Mouse (Mus musculus) G1E (cell line): ENCODE data around the gene Sema4a.

Source experiments
- CTCF ChIP-seq: IDR thresholded peaks from 2 replicates; pipeline ENCODE4 v1.5.1; 2012; ENCODE audit warnings: low read depth, low read length, inconsistent platforms, mixed read lengths
- GATA2 ChIP-seq: IDR thresholded peaks from 2 replicates; pipeline ENCODE4 v1.6.1; 2012; ENCODE audit warnings: low read depth, low read length, inconsistent platforms, borderline replicate concordance

DNA sequence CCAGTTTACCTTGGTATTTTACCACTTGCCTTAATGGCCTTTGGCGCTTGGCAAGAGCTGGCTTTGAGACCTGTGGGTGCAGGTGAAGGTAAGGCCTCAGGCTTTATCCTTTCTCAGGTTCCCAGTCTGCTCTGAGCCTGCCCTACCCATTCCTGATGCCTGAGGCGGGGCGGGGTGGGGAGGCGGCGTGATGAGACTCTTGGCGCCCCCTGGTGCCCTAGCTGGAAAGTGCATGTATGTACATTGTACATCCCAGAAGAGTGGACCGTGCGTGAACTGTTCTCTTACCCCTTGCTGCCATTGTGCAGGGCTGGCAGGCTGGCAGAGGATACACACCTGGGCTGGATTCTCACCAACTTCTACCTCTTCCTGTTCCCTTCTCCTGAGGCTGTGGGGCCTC is 16.8 kb upstream of the Sema4a start:
- TF ChIP-seq GATA2 (no peak), CTCF (peak; percentile 85)
